Mouse (Mus musculus) left cerebral cortex, postnatal 25 days (tissue): ENCODE results near the gene Tbx6. TPM values are rescaled to one million over a fixed set of nuclear protein-coding genes. Genes with fewer than 3 reads are reported as not detected.
A peak's percentile ranks its signal among the peaks of the same experiment; 100 is the strongest.

ENCODE experiments used
- DNase-seq, 2 experiments: peaks; one replicate each; pipeline ENCODE4 v3.0.0; 2022; ENCODE audit warnings: low spot score in 2 of 2, mixed read lengths in 1 of 2
- intact Hi-C: fragments of 180-260 bp; cut with DNase I; formaldehyde crosslinking; loops from one replicate; pipeline ENCODE4 v1.15.1; 2025
- total RNA-seq, 2 experiments: library from RNA; stranded (reverse); gene quantifications; 2 replicates each; pipeline ENCODE4 v1.2.3; 2021

Gene Tbx6
- total RNA-seq, 2 experiments from 2014 or later, result 0.87 TPM; not detected in 1

- intact Hi-C loops, result no loop called here
Observed at GRCm38 (mm10) chr7:126803181-126803580, 21.9 kb downstream of the Tbx6 start.

GRCm38 (mm10) chr7:126803751-126804150, 22.5 kb downstream of the Tbx6 start:
- DNase-seq, result no peak
- intact Hi-C loops, result no loop called here

More at GRCm38 (mm10) chr7:126803181-126803580, 21.9 kb downstream of the Tbx6 start:
- DNase-seq, result no peak

GRCm38 (mm10) chr7:126806956-126807355, 25.7 kb downstream of the Tbx6 start:
- intact Hi-C loops, result no loop called here
- DNase-seq, result no peak

GRCm38 (mm10) chr7:126807405-126807804, 26.1 kb downstream of the Tbx6 start:
- intact Hi-C loops, result no loop called here
- no peak for DNase-seq

- intact Hi-C loops, result no loop called here
- DNase-seq, result peak; percentile 90 to 96
Observed at GRCm38 (mm10) chr7:126808703-126809455, 27.6 kb downstream of the Tbx6 start.

- intact Hi-C loops, result no loop called here
Observed at GRCm38 (mm10) chr7:126809723-126810369, 28.6 kb downstream of the Tbx6 start.

GRCm38 (mm10) chr7:126815726-126816222, 34.5 kb downstream of the Tbx6 start:
- DNase-seq, result no peak
- intact Hi-C loops, result no loop called here

More at GRCm38 (mm10) chr7:126809723-126810369, 28.6 kb downstream of the Tbx6 start:
- no peak for DNase-seq

- intact Hi-C loops, result no loop called here
- no peak for DNase-seq
Observed at GRCm38 (mm10) chr7:126816494-126816893, 35.2 kb downstream of the Tbx6 start.

GRCm38 (mm10) chr7:126817595-126817994, 36.3 kb downstream of the Tbx6 start:
- intact Hi-C loops, result no loop called here
- DNase-seq, result no peak

GRCm38 (mm10) chr7:126818818-126819217, 37.5 kb downstream of the Tbx6 start:
- no peak for DNase-seq
- intact Hi-C loops, result no loop called here

- peak; percentile 72 to 77 for DNase-seq
- intact Hi-C loops, result loop anchor here (2.0 to 5.0 kb wide), 3 partner anchors 129 to 289 kb away; partner anchors contain the start of genes Maz and Sez6l2
Observed at GRCm38 (mm10) chr7:126821835-126822511, 40.7 kb downstream of the Tbx6 start.

GRCm38 (mm10) chr7:126822741-126823140, 41.5 kb downstream of the Tbx6 start:
- intact Hi-C loops, result loop anchor here (2.0 to 5.0 kb wide), 3 partner anchors 128 to 288 kb away; partner anchors contain the start of genes Maz and Sez6l2
- DNase-seq, result peak in 1 of 2 experiments; percentile 43

GRCm38 (mm10) chr7:126823202-126823711, 42.0 kb downstream of the Tbx6 start:
- intact Hi-C loops, result loop anchor here (2.0 to 5.0 kb wide), 3 partner anchors 128 to 288 kb away; partner anchors contain the start of genes Maz and Sez6l2
- peak; percentile 24 to 45 for DNase-seq

GRCm38 (mm10) chr7:126823940-126824339, 42.7 kb downstream of the Tbx6 start:
- no peak for DNase-seq
- intact Hi-C loops, result loop anchor here (2.0 to 5.0 kb wide), 4 partner anchors 37 to 287 kb away; partner anchors contain the start of genes Hirip3, Maz and Sez6l2

GRCm38 (mm10) chr7:126825403-126825802, 44.1 kb downstream of the Tbx6 start:
- no peak for DNase-seq
- intact Hi-C loops, result loop anchor here (2.0 kb wide), 1 partner anchor 35 kb away; the partner anchor contains the start of gene Hirip3

- DNase-seq, result no peak
- intact Hi-C loops, result loop anchor here (2.0 kb wide), 1 partner anchor 35 kb away; the partner anchor contains the start of gene Hirip3
Observed at GRCm38 (mm10) chr7:126825952-126826351, 44.7 kb downstream of the Tbx6 start.

- intact Hi-C loops, result loop anchor here (2.0 to 10.0 kb wide), 2 partner anchors 279 to 353 kb away; no protein-coding TSS in a partner anchor
- DNase-seq, result no peak
Observed at GRCm38 (mm10) chr7:126831539-126831938, 50.3 kb downstream of the Tbx6 start, which contains the start of gene 4930451I11Rik. Gene 4930451I11Rik, minus strand, starts transcription at chr7:126831639.

- DNase-seq, result peak; percentile 81 to 85
- intact Hi-C loops, result loop anchor here (10.0 kb wide), 1 partner anchor 353 kb away; no protein-coding TSS in a partner anchor
Observed at GRCm38 (mm10) chr7:126832036-126832598, 50.8 kb downstream of the Tbx6 start.

GRCm38 (mm10) chr7:126833294-126833693, 52.0 kb downstream of the Tbx6 start:
- intact Hi-C loops, result loop anchor here (10.0 kb wide), 1 partner anchor 352 kb away; no protein-coding TSS in a partner anchor
- DNase-seq, result no peak
